Mouse (Mus musculus) effector memory CD4-positive, alpha-beta T cell, adult 5 months (primary cell): ENCODE data around the gene Casp7. TPM values are rescaled to one million over a fixed set of nuclear protein-coding genes. Genes with fewer than 3 reads are reported as not detected.

Experiments
- polyA plus RNA-seq: library from polyadenylated mRNA; unstranded; fragments of 100-300 nt; shearing (Covaris generic); gene quantifications from one replicate; pipeline ENCODE4 v1.2.1, GENCODE M21; 2017

Casp7 gene
- 13.9 TPM for polyA plus RNA-seq

DNA sequence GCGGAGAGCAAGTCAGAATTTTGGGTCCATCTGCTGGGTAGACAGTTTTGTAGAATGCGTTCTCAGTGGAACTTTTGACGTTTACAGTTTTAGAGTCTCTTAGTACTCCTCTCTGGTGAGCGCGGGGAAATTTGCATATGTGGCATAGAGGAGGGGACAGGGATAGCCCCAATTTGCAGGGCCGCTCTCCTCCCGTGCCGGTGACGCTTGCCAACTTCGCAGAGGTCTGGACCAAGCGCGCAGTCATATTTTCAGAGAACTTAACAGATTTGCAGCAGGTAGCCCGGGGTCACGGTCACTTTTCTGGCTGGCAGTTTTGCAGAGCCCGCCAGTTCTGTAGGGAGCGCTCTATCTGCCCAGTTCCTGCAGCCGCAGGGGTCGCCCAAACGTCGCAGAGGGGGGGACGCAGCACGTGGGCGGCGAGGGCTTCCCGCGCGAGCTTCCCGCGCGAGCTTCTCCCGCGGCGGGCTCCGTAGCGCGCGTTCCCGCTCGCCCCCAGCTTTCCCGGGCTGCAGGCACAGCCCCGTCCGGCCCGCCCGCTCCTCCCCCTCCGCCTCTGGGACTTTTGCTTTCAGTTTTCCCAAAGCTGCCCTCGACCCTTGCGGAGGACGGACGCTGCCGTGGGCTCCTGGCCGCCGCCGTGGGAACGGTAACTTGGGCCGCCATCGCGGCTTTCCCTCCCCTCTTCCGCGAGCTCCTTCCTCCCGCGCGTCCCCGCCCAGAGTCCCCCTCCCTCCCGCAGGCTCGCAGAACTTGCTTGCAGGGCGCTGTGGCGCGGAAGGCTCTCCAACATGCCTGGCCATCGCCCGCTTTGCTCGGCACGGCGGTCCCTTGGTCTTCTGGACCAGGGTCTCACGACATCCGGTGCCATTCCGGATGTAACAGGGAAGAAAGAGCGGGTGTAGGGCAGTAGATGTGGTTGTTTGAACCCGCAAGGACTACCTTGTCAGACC lies at the start of gene Casp7:
Gene Casp7, plus strand, starts transcription at position 461 of the 953 bp plus-strand sequence.

GRCm38 (mm10) chr19:56389879-56390278 lies 7.0 kb upstream of the Casp7 start, which contains the start of gene Nrap:
Gene Nrap (minus strand): TSS chr19:56390037.

DNA sequence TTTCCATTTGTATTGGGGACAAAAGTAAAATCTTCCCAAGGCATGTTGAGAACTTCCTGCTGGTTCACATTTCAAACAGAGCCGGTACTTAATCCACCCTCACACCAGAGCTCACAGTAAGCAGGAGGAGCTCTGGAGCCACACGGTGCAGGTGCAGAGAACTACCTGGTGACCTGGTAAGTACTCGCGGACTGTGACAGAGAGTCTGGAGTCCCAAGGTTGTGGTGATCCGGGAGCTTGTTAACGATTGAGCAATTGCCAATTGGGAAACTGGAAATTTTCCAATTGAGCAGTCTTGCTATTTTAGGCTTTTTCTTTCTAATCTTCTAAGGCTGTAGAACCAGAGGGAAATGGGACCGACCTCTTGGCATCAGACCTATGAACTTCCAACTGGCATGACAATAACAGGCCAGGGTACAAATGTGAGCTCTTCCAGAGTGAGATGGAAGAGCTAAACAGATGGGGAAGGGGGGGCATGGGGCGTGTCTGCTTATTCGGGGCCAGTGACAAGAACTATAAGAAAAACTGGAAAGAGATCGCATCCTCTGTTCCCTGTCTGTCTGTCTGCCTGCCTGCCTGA lies 64.7 kb downstream of the Casp7 start, which contains the start of gene Plekhs1:
Gene Plekhs1, plus strand, starts transcription at position 119 of the 580 bp plus-strand sequence.

Other genes with a start within 250 kb of the Casp7 start
- gene Habp2, start 110.0 kb upstream of the Casp7 start, polyA plus RNA-seq: not detected
- gene Nrap, start 7.1 kb upstream of the Casp7 start, polyA plus RNA-seq: not detected
- not detected for gene Plekhs1, start 64.5 kb downstream of the Casp7 start, polyA plus RNA-seq
- gene Dclre1a, start 151.1 kb downstream of the Casp7 start, polyA plus RNA-seq: 2.3 TPM
- 18.4 TPM for gene Nhlrc2, start 151.1 kb downstream of the Casp7 start, polyA plus RNA-seq